Mouse (Mus musculus) liver, adult 2 months (tissue): ENCODE results near the gene Rorb.

Source experiments
- CTCF ChIP-seq: fragments of 200-500 bp; IDR thresholded peaks from 2 replicates; pipeline ENCODE4 v1.5.1; 2011; ENCODE audit warnings: low read depth, low read length, control low read depth
- POLR2A ChIP-seq: fragments of 200-500 bp; IDR thresholded peaks from 2 replicates; pipeline ENCODE4 v1.6.1; 2011; ENCODE audit warnings: low read length, control low read depth; ENCODE audit not compliant: insufficient read depth; ENCODE audit errors: extremely low read depth

GRCm38 (mm10) chr19:18889117-18889627 is 221.8 kb downstream of the Rorb start:
- TF ChIP-seq POLR2A (no peak), CTCF (no peak)
